Mouse (Mus musculus): Measurements from ENCODE around the gene Prelid3b. TPM values are rescaled to one million over a fixed set of nuclear protein-coding genes. Genes with fewer than 3 reads are reported as not detected.

The Prelid3b gene
- polyA plus RNA-seq, 1 experiment, result 46.1 TPM

DNA sequence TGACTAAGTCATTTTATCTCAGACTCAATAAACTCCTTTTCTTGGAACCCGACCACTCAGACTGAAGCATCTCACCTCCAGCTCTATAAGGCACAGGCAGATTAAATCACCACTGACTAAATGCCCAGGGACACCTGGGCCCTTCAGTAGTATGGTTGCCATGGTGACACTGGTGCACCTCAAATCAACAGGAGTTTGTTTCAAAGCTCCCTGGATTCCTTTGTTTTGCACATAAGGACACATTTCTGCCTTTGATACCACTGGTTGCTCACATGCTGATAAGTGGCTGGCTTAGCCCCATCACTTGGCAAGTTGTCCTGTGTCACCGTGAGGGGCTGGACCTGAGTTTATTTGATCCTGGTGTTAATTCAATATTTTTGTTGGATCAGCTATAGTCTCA is 13.5 kb downstream of the Prelid3b start:
- Histone ChIP-seq H3K4me1 (ENCODE audit: control insufficient read depth, insufficient read depth, low read length) (peaks cover 3% of the 10 kb centered on the region; the same call in 1 of the 2 replicates), H3K4me3 (ENCODE audit: control insufficient read depth, low read depth, low read length) (no peak overlapping the region), H3K36me3 (ENCODE audit: control insufficient read depth, insufficient read depth, low read length) (peaks cover 1% of the 10 kb centered on the region; the same call in 1 of the 2 replicates), H3K27me3 (ENCODE audit: control insufficient read depth, insufficient read depth, low read length) (no peaks in the 10 kb centered on the region), H3K27ac (ENCODE audit: control insufficient read depth, insufficient read depth, low read depth, low read length) (no peak overlapping the region)
- no peak for TF ChIP-seq CTCF (IDR thresholded peaks at IDR 0.05; ENCODE audit: control insufficient read depth, insufficient read depth, insufficient replicate concordance, low read depth, low read length)

GRCm38 (mm10) chr2:174453681-174454080 is 19.2 kb downstream of the Prelid3b start:
- H3K4me1 ChIP-seq (ENCODE audit: control insufficient read depth, insufficient read depth, low read length), result no peaks in the 10 kb centered on the region; the same call in 1 of the 2 replicates
- TF ChIP-seq CTCF (IDR thresholded peaks at IDR 0.05; ENCODE audit: control insufficient read depth, insufficient read depth, insufficient replicate concordance, low read depth, low read length) (no peak), POLR2A (IDR thresholded peaks at IDR 0.05; ENCODE audit: control insufficient read depth, low read depth, low read length) (no peak)
- H3K27ac ChIP-seq (ENCODE audit: control insufficient read depth, insufficient read depth, low read depth, low read length), result no peak overlapping the region
- H3K4me3 ChIP-seq (ENCODE audit: control insufficient read depth, low read depth, low read length), result no peak overlapping the region
- no peaks in the 10 kb centered on the region for H3K36me3 ChIP-seq (ENCODE audit: control insufficient read depth, insufficient read depth, low read length)
- H3K27me3 ChIP-seq (ENCODE audit: control insufficient read depth, insufficient read depth, low read length), result no peaks in the 10 kb centered on the region

GRCm38 (mm10) chr2:174450353-174450752 is 22.5 kb downstream of the Prelid3b start, which contains the start of gene Tubb1:
Gene Tubb1 (plus strand): TSS chr2:174450695.
- H3K4me1 ChIP-seq (ENCODE audit: control insufficient read depth, insufficient read depth, low read length), result no peaks in the 10 kb centered on the region
- TF ChIP-seq CTCF (IDR thresholded peaks at IDR 0.05; ENCODE audit: control insufficient read depth, insufficient read depth, insufficient replicate concordance, low read depth, low read length) (no peak), POLR2A (IDR thresholded peaks at IDR 0.05; ENCODE audit: control insufficient read depth, low read depth, low read length) (no peak)
- no peak within 1 kb of the TSS for H3K27ac ChIP-seq (ENCODE audit: control insufficient read depth, insufficient read depth, low read depth, low read length)
- no peaks in the 10 kb centered on the region for H3K27me3 ChIP-seq (ENCODE audit: control insufficient read depth, insufficient read depth, low read length)
- H3K36me3 ChIP-seq (ENCODE audit: control insufficient read depth, insufficient read depth, low read length), result no peaks in the 10 kb centered on the region
- no peak within 1 kb of the TSS for H3K4me3 ChIP-seq (ENCODE audit: control insufficient read depth, low read depth, low read length)

DNA sequence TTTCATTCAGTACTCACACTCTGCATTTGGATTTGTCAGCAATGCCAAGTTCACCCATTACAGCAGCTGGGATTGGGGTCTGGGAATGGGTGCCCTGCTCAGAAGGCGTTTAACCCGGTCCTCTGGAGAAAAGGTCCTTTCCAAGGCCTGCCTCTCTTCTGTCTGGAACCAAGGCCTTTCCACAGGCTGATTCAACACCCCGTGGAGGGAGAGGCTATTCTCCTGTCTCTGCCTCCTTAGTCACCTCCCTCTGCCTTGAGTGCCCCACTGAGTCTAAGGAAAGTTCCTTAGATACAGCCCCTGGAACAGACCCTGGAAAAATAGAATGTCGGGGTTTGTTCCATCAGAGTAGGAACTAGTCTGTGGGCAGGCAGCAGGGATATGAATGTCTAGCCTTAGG is 24.5 kb downstream of the Prelid3b start:
- H3K27me3 ChIP-seq (ENCODE audit: control insufficient read depth, insufficient read depth, low read length), result no peaks in the 10 kb centered on the region
- no peak overlapping the region for H3K27ac ChIP-seq (ENCODE audit: control insufficient read depth, insufficient read depth, low read depth, low read length)
- TF ChIP-seq POLR2A (IDR thresholded peaks at IDR 0.05; ENCODE audit: control insufficient read depth, low read depth, low read length) (no peak), CTCF (IDR thresholded peaks at IDR 0.05; ENCODE audit: control insufficient read depth, insufficient read depth, insufficient replicate concordance, low read depth, low read length) (no peak)
- no peaks in the 10 kb centered on the region for H3K36me3 ChIP-seq (ENCODE audit: control insufficient read depth, insufficient read depth, low read length)
- no peak overlapping the region for H3K4me3 ChIP-seq (ENCODE audit: control insufficient read depth, low read depth, low read length)
- no peaks in the 10 kb centered on the region for H3K4me1 ChIP-seq (ENCODE audit: control insufficient read depth, insufficient read depth, low read length)

DNA sequence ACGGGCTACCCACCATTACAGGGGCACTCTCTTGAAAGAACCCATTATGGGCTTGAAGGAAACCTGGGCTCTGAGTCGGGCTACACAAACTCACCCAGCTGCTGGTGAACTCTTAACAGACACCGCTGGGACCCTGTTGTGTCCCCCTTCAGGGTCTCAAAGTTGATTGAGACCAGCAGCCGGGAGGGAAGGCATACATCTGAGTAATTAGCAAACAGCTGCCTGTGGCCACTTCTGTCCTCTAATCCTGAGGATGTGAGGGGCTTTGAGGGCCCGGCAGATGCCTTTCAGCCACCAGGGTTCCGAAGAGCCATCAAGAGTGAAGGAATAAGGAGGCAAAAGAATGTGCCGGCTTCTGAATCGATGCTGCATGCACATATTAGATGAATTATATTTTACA is 26.0 kb downstream of the Prelid3b start:
- no peak for TF ChIP-seq CTCF (IDR thresholded peaks at IDR 0.05; ENCODE audit: control insufficient read depth, insufficient read depth, insufficient replicate concordance, low read depth, low read length)
- TF ChIP-seq POLR2A (IDR thresholded peaks at IDR 0.05; ENCODE audit: control insufficient read depth, low read depth, low read length), result no peak
- Histone ChIP-seq H3K27me3 (ENCODE audit: control insufficient read depth, insufficient read depth, low read length) (no peaks in the 10 kb centered on the region), H3K36me3 (ENCODE audit: control insufficient read depth, insufficient read depth, low read length) (no peaks in the 10 kb centered on the region), H3K4me1 (ENCODE audit: control insufficient read depth, insufficient read depth, low read length) (no peaks in the 10 kb centered on the region), H3K27ac (ENCODE audit: control insufficient read depth, insufficient read depth, low read depth, low read length) (no peak overlapping the region), H3K4me3 (ENCODE audit: control insufficient read depth, low read depth, low read length) (no peak overlapping the region)

- TF ChIP-seq POLR2A (IDR thresholded peaks at IDR 0.05; ENCODE audit: control insufficient read depth, low read depth, low read length), result no peak
- TF ChIP-seq CTCF (IDR thresholded peaks at IDR 0.05; ENCODE audit: control insufficient read depth, insufficient read depth, insufficient replicate concordance, low read depth, low read length), result no peak
- H3K27ac ChIP-seq (ENCODE audit: control insufficient read depth, insufficient read depth, low read depth, low read length), result no peak overlapping the region
These were observed 26.4 kb downstream of the Prelid3b start for GRCm38 (mm10) chr2:174446492-174446891.

GRCm38 (mm10) chr2:174445018-174445417 is 27.9 kb downstream of the Prelid3b start:
- Histone ChIP-seq H3K27ac (ENCODE audit: control insufficient read depth, insufficient read depth, low read depth, low read length) (no peak overlapping the region), H3K4me1 (ENCODE audit: control insufficient read depth, insufficient read depth, low read length) (no peaks in the 10 kb centered on the region), H3K36me3 (ENCODE audit: control insufficient read depth, insufficient read depth, low read length) (no peaks in the 10 kb centered on the region), H3K4me3 (ENCODE audit: control insufficient read depth, low read depth, low read length) (no peak overlapping the region), H3K27me3 (ENCODE audit: control insufficient read depth, insufficient read depth, low read length) (no peaks in the 10 kb centered on the region)
- TF ChIP-seq CTCF (IDR thresholded peaks at IDR 0.05; ENCODE audit: control insufficient read depth, insufficient read depth, insufficient replicate concordance, low read depth, low read length) (no peak), POLR2A (IDR thresholded peaks at IDR 0.05; ENCODE audit: control insufficient read depth, low read depth, low read length) (no peak)

More at GRCm38 (mm10) chr2:174446492-174446891, 26.4 kb downstream of the Prelid3b start:
- Histone ChIP-seq H3K27me3 (ENCODE audit: control insufficient read depth, insufficient read depth, low read length) (no peaks in the 10 kb centered on the region), H3K4me1 (ENCODE audit: control insufficient read depth, insufficient read depth, low read length) (no peaks in the 10 kb centered on the region), H3K4me3 (ENCODE audit: control insufficient read depth, low read depth, low read length) (no peak overlapping the region), H3K36me3 (ENCODE audit: control insufficient read depth, insufficient read depth, low read length) (no peaks in the 10 kb centered on the region)

GRCm38 (mm10) chr2:174444359-174444758 is 28.5 kb downstream of the Prelid3b start:
- H3K27me3 ChIP-seq (ENCODE audit: control insufficient read depth, insufficient read depth, low read length), result no peaks in the 10 kb centered on the region
- no peak overlapping the region for H3K27ac ChIP-seq (ENCODE audit: control insufficient read depth, insufficient read depth, low read depth, low read length)
- H3K4me1 ChIP-seq (ENCODE audit: control insufficient read depth, insufficient read depth, low read length), result no peaks in the 10 kb centered on the region
- no peak for TF ChIP-seq CTCF (IDR thresholded peaks at IDR 0.05; ENCODE audit: control insufficient read depth, insufficient read depth, insufficient replicate concordance, low read depth, low read length)
- no peak for TF ChIP-seq POLR2A (IDR thresholded peaks at IDR 0.05; ENCODE audit: control insufficient read depth, low read depth, low read length)
- H3K4me3 ChIP-seq (ENCODE audit: control insufficient read depth, low read depth, low read length), result no peak overlapping the region
- no peaks in the 10 kb centered on the region for H3K36me3 ChIP-seq (ENCODE audit: control insufficient read depth, insufficient read depth, low read length)
